Mouse (Mus musculus): ENCODE results near the gene Sptssa. TPM values are rescaled to one million over a fixed set of nuclear protein-coding genes. Genes with fewer than 3 reads are reported as not detected.

The Sptssa gene
- polyA plus RNA-seq, 1 experiment from 2014 or later, result 234 TPM

DNA sequence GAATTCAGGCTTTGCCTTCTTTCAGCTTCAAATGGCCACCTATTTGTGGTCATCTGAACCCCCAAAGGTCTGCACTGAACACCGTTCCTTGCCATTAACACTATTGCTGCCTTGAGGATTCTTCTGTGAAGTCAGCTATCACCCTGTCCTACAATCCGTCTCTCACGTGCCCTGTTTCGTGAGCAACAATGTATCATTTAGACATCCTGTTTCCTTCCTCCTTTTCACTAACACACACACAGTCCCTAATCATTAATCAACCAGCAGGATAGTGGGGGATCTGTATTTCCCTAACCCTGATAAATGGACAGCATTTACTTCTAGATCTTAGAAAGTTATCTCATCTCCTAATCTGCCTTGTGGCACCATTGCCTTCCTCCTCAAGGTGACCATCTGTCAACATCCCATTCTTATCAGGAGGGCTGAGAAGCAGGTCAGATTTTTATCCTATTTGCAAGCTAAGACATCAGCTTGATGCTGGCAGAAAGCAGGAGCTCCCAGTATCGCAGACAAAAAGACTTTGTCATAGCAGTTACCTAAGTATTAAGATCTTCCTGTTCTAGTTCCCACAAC is 13.0 kb downstream of the Sptssa start:
- Histone ChIP-seq H3K4me3 (ENCODE audit: low read length) (no peak overlapping the region), H3K9me3 (ENCODE audit: control insufficient read depth, low read length) (no peaks in the 10 kb centered on the region), H3K9ac (ENCODE audit: low read depth, low read length) (no peak overlapping the region), H3K27ac (ENCODE audit: low read length) (no peak overlapping the region), H3K36me3 (ENCODE audit: control insufficient read depth, insufficient read depth, low read length) (peaks cover 8% of the 10 kb centered on the region), H3K4me2 (ENCODE audit: low read depth, low read length) (no peak overlapping the region), H3K27me3 (replicated peaks; ENCODE audit: control insufficient read depth, insufficient read depth, low read length) (no peaks in the 10 kb centered on the region), H3K4me1 (ENCODE audit: control insufficient read depth, insufficient read depth, low read length) (no peaks in the 10 kb centered on the region)
- 40% methylated on average over 5 of the region's 5 CpGs for WGBS
- no peak for ATAC-seq

DNA sequence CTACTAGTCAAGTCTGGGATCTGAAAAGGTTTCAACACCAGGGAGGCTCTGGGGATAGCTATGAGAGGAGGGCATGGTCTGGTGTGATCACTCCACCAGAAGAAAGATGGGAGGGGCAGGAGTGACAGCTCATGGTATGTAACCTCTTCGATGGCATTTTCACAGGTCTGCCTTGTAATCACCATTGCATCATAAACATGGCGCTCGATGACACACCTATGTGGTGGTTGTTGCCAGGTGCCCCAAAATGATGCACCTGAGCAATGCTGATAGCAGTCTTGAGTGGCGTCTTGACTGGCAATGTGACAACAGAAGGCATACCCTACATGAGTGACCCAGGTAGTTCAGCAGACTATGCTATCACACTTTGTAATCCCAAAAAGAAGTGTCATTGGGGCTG is 15.0 kb downstream of the Sptssa start:
- Histone ChIP-seq H3K4me2 (ENCODE audit: low read depth, low read length) (no peak overlapping the region), H3K9me3 (ENCODE audit: control insufficient read depth, low read length) (no peaks in the 10 kb centered on the region), H3K27ac (ENCODE audit: low read length) (no peak overlapping the region), H3K9ac (ENCODE audit: low read depth, low read length) (no peak overlapping the region), H3K4me1 (ENCODE audit: control insufficient read depth, insufficient read depth, low read length) (no peaks in the 10 kb centered on the region), H3K36me3 (ENCODE audit: control insufficient read depth, insufficient read depth, low read length) (peaks cover 2% of the 10 kb centered on the region; the same call in 1 of the 2 replicates), H3K4me3 (ENCODE audit: low read length) (no peak overlapping the region), H3K27me3 (replicated peaks; ENCODE audit: control insufficient read depth, insufficient read depth, low read length) (no peaks in the 10 kb centered on the region)
- WGBS, result 98% methylated on average over 4 of the region's 4 CpGs
- no peak for ATAC-seq

DNA sequence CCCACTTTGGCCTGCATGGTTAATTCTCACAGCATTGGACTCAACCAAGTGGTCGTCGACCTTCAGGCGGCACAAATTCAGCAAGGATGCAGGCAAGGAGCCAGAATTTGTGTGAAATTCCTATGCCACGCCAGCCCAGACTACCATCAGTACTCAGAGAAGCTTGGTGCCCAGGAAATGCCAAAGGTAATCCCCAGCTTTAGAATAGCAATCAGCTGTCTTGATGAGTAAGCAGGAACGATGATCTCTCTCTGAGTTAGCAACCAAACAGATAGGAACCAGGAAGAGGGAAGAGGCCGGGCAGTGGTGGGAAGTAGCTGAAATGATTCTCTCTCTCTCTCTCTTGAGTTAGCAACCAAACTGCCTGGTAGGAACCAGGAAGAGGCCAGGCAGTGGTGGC is 16.1 kb downstream of the Sptssa start:
- no peak overlapping the region for H3K4me2 ChIP-seq (ENCODE audit: low read depth, low read length)
- H3K9me3 ChIP-seq (ENCODE audit: control insufficient read depth, low read length), result no peaks in the 10 kb centered on the region
- no peak overlapping the region for H3K4me3 ChIP-seq (ENCODE audit: low read length)
- H3K9ac ChIP-seq (ENCODE audit: low read depth, low read length), result no peak overlapping the region
- no peaks in the 10 kb centered on the region for H3K4me1 ChIP-seq (ENCODE audit: control insufficient read depth, insufficient read depth, low read length)
- 86% methylated on average over 6 of the region's 6 CpGs for WGBS
- no peaks in the 10 kb centered on the region for H3K36me3 ChIP-seq (ENCODE audit: control insufficient read depth, insufficient read depth, low read length)
- no peak overlapping the region for H3K27ac ChIP-seq (ENCODE audit: low read length)
- H3K27me3 ChIP-seq (replicated peaks; ENCODE audit: control insufficient read depth, insufficient read depth, low read length), result no peaks in the 10 kb centered on the region
- no peak for ATAC-seq

DNA sequence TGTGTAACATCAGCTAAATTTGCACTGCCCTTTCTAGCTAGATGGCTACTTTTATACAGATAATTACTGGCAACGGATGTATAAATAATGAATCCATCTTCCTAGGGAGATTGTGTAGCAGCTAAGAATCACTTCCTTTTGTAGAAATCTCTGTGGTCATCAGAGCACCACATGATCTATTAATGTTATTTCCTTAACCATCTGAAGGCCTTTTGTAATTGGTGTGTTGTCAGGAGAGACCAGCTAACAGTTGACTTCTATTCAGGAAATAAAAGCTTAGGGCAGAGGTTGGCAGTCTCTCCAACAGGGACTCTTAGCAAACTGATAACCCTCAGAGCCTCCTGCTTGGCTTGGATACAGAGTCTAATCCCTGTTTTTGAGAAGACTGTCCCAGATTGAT is 19.3 kb downstream of the Sptssa start:
- no peaks in the 10 kb centered on the region for H3K27me3 ChIP-seq (replicated peaks; ENCODE audit: control insufficient read depth, insufficient read depth, low read length)
- H3K4me1 ChIP-seq (ENCODE audit: control insufficient read depth, insufficient read depth, low read length), result no peaks in the 10 kb centered on the region
- no peak for ATAC-seq
- no peak overlapping the region for H3K4me2 ChIP-seq (ENCODE audit: low read depth, low read length)
- no peak overlapping the region for H3K4me3 ChIP-seq (ENCODE audit: low read length)
- no peak overlapping the region for H3K27ac ChIP-seq (ENCODE audit: low read length)
- H3K9me3 ChIP-seq (ENCODE audit: control insufficient read depth, low read length), result no peaks in the 10 kb centered on the region
- no peaks in the 10 kb centered on the region for H3K36me3 ChIP-seq (ENCODE audit: control insufficient read depth, insufficient read depth, low read length)
- no peak overlapping the region for H3K9ac ChIP-seq (ENCODE audit: low read depth, low read length)
- WGBS, result 69% methylated on average over 1 of the region's 1 CpGs

DNA sequence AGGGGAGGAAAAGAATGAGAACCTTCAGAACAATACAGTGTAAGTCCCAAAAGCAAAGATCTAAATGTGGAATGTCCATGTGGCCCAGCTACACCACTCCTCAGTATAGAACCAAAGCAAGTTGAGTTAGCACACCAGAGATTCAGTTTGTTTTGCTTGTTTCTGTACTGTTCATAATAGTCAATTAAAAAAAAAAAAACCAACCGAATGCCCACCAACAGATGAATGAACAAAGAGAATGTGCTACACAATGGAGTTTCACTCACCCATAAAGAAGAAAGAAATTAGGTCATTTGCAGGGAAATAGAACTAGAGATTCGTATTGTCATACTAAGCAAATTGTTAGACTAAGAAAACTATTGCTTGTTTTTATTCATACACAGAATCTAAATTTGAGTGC is 24.2 kb downstream of the Sptssa start:
- Histone ChIP-seq H3K4me3 (ENCODE audit: low read length) (no peak overlapping the region), H3K36me3 (ENCODE audit: control insufficient read depth, insufficient read depth, low read length) (no peaks in the 10 kb centered on the region), H3K4me1 (ENCODE audit: control insufficient read depth, insufficient read depth, low read length) (no peaks in the 10 kb centered on the region), H3K4me2 (ENCODE audit: low read depth, low read length) (no peak overlapping the region), H3K9ac (ENCODE audit: low read depth, low read length) (no peak overlapping the region), H3K9me3 (ENCODE audit: control insufficient read depth, low read length) (no peaks in the 10 kb centered on the region), H3K27ac (ENCODE audit: low read length) (no peak overlapping the region), H3K27me3 (replicated peaks; ENCODE audit: control insufficient read depth, insufficient read depth, low read length) (no peaks in the 10 kb centered on the region)
- WGBS, result 83% methylated on average over 2 of the region's 2 CpGs
- no peak for ATAC-seq

DNA sequence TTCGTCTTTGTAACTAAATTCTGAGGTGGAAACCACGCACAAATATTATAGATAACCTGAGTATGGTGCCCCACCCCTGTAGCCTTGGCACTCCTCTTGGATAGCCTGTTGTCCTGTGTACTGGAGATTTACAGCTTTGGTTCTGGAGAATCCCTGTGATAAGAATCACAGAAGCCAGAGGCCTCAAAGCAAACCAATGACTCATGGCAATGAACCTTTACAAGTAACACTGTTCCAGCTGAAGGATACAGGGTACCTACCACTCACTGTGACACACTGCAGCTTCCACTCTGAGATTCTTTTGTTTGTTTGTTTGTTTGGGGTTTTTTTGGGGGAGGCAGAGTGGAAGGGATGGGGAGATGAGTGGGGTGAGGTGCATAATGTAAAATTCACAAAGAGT is 34.4 kb downstream of the Sptssa start:
- 76% methylated on average over 2 of the region's 2 CpGs for WGBS
- H3K36me3 ChIP-seq (ENCODE audit: control insufficient read depth, insufficient read depth, low read length), result no peaks in the 10 kb centered on the region

DNA sequence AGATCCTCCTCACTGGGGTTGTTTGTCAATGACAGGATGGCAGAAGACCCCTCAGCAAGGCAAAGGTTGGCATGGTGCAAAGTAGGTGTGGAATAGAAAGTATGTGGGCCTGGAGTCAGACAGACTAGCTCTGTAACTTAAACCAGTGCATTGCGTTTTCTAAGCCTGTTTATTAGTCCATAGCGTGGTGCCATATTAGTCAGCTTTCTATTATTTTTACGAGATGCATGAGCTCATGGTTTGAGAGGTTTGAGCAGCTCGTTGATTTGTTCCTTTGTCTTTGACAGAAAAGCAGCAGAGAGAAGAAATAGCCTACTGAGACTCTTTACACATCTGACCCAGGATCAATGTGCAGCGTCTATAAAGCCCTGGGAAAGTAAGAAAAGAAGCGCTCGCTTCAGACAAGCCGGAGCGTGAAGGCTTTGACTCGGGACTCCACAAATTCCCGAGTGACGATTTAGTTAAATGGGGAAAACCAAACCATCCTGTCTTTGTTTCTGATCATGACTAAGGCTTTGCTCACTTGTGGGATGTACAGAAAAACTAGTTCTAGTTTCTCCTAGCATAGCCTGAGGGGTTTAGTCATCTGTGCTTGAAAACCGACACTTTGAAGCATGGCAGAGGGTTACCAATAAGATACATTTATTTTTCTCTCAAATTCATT is 36.2 kb downstream of the Sptssa start:
- H3K27me3 ChIP-seq (replicated peaks; ENCODE audit: control insufficient read depth, insufficient read depth, low read length), result no peaks in the 10 kb centered on the region
- no peak overlapping the region for H3K4me2 ChIP-seq (ENCODE audit: low read depth, low read length)
- ATAC-seq, result no peak
- whole genome bisulfite sequencing, result 86% methylated on average over 13 of the region's 13 CpGs
- H3K9me3 ChIP-seq (ENCODE audit: control insufficient read depth, low read length), result no peaks in the 10 kb centered on the region
- H3K9ac ChIP-seq (ENCODE audit: low read depth, low read length), result no peak overlapping the region
- H3K36me3 ChIP-seq (ENCODE audit: control insufficient read depth, insufficient read depth, low read length), result no peaks in the 10 kb centered on the region
- H3K27ac ChIP-seq (ENCODE audit: low read length), result no peak overlapping the region
- H3K4me3 ChIP-seq (ENCODE audit: low read length), result no peak overlapping the region
- H3K4me1 ChIP-seq (ENCODE audit: control insufficient read depth, insufficient read depth, low read length), result no peaks in the 10 kb centered on the region

More for the DNA sequence above, 34.4 kb downstream of the Sptssa start:
- H3K27me3 ChIP-seq (replicated peaks; ENCODE audit: control insufficient read depth, insufficient read depth, low read length), result no peaks in the 10 kb centered on the region
- no peak overlapping the region for H3K4me3 ChIP-seq (ENCODE audit: low read length)
- H3K9ac ChIP-seq (ENCODE audit: low read depth, low read length), result no peak overlapping the region
- ATAC-seq, result peak; percentile 56; the same call in 1 of the 2 replicates
- H3K9me3 ChIP-seq (ENCODE audit: control insufficient read depth, low read length), result no peaks in the 10 kb centered on the region
- H3K4me2 ChIP-seq (ENCODE audit: low read depth, low read length), result no peak overlapping the region
- no peak overlapping the region for H3K27ac ChIP-seq (ENCODE audit: low read length)
- H3K4me1 ChIP-seq (ENCODE audit: control insufficient read depth, insufficient read depth, low read length), result no peaks in the 10 kb centered on the region

DNA sequence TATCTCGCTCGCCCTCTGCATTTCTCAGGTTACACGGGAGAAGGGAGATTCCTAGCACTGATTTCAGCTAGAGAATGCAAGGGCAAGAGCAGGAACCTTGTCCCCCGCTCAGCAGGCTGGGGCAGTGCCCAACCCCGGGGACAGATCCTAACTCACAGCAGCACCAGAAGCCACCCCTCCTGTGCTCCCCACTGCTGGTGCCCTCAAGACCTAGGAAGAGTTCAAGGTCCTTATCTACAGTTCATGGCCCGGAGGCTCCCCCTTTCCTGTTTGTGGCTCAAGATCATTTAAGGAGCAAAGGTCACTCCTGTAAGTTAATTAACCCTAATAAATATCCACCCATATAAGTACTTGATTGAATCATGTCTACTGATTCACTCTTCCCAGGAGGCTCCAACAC is 47.4 kb downstream of the Sptssa start:
- ATAC-seq, result peak; percentile 89
- Histone ChIP-seq H3K9me3 (ENCODE audit: control insufficient read depth, low read length) (no peaks in the 10 kb centered on the region), H3K36me3 (ENCODE audit: control insufficient read depth, insufficient read depth, low read length) (no peaks in the 10 kb centered on the region), H3K4me2 (ENCODE audit: low read depth, low read length) (no peak overlapping the region), H3K4me1 (ENCODE audit: control insufficient read depth, insufficient read depth, low read length) (no peaks in the 10 kb centered on the region; the same call in 1 of the 2 replicates), H3K4me3 (ENCODE audit: low read length) (no peak overlapping the region), H3K27ac (ENCODE audit: low read length) (peak overlapping the region; percentile 69; the same call in 1 of the 2 replicates), H3K9ac (ENCODE audit: low read depth, low read length) (0 out of 2 replicates have a peak overlapping the region, but pooled peaks have one; percentile 3), H3K27me3 (replicated peaks; ENCODE audit: control insufficient read depth, insufficient read depth, low read length) (no peaks in the 10 kb centered on the region)
- WGBS, result 56% methylated on average over 6 of the region's 6 CpGs

DNA sequence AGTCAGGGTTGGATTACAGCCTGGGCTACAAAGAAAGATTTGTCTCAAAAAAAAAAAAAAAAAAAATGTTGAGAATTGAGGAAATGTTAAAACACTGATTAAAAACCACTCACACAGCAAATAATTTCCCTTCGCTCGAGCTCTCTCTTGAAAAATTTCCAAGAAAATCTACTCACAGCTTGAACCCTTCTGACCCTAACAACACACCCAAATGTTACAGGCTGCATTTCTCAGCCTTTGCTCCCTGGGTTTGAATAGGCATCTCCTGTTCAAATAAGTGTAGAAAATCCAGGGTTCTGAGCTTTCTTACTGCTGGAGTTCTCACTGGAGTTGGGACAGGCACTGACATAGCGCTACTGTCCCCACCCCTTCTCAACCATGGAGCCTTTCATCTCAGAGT is 51.2 kb downstream of the Sptssa start:
- no peaks in the 10 kb centered on the region for H3K36me3 ChIP-seq (ENCODE audit: control insufficient read depth, insufficient read depth, low read length)
- no peak overlapping the region for H3K4me3 ChIP-seq (ENCODE audit: low read length)
- H3K9ac ChIP-seq (ENCODE audit: low read depth, low read length), result no peak overlapping the region
- 54% methylated on average over 3 of the region's 3 CpGs for WGBS
- H3K4me1 ChIP-seq (ENCODE audit: control insufficient read depth, insufficient read depth, low read length), result no peaks in the 10 kb centered on the region; the same call in 1 of the 2 replicates
- peak; percentile 51 for ATAC-seq
- H3K4me2 ChIP-seq (ENCODE audit: low read depth, low read length), result no peak overlapping the region
- H3K9me3 ChIP-seq (ENCODE audit: control insufficient read depth, low read length), result no peaks in the 10 kb centered on the region
- peak overlapping the region; percentile 23 for H3K27ac ChIP-seq (ENCODE audit: low read length)
- no peaks in the 10 kb centered on the region for H3K27me3 ChIP-seq (replicated peaks; ENCODE audit: control insufficient read depth, insufficient read depth, low read length)
